In genomic region chr8:88199700-88200601, GRCm38 (mm10) we compare ENCODE assay signal across 8 mouse cellular contexts. TPM values are rescaled to one million over a fixed set of nuclear protein-coding genes. Genes with fewer than 3 reads are reported as not detected.
DNase-seq lines count a peak whose midpoint lies in the region; ATAC-seq and TF ChIP-seq lines count a peak whose summit lies in the region.

No protein-coding gene starts in this region.

- peaks cover 31% of the 10 kb centered on the region for H3K4me1 ChIP-seq in intestine, embryonic 14.5 days (replicated peaks; ENCODE audit: control insufficient read depth, insufficient read depth, low read length)
- peaks cover 34% of the 10 kb centered on the region for H3K4me1 ChIP-seq in limb, embryonic 13.5 days
- peaks cover 36% of the 10 kb centered on the region for H3K4me1 ChIP-seq in midbrain, embryonic 12.5 days
- H3K4me1 ChIP-seq in small intestine, adult 2 months (ENCODE audit: control insufficient read depth, insufficient read depth, insufficient read length, low read length): peaks cover 9% of the 10 kb centered on the region; the same call in 1 of the 2 replicates

- peak; percentile 56 for ATAC-seq in intestine, embryonic 14.5 days (replicated peaks; ENCODE audit: low FRiP score, low TSS enrichment, low read depth)
- peak; percentile 49 for ATAC-seq in limb, embryonic 13.5 days (ENCODE audit: low FRiP score, low read depth)
- peak; percentile 63 for ATAC-seq in midbrain, embryonic 12.5 days (ENCODE audit: low FRiP score, low read depth)

- H3K36me3 ChIP-seq in intestine, embryonic 14.5 days (ENCODE audit: control insufficient read depth, insufficient read depth, low read length): 0 out of 2 replicates have a peak, but pooled peaks cover 9% of the 10 kb centered on the region
- peaks cover 5% of the 10 kb centered on the region for H3K36me3 ChIP-seq in limb, embryonic 13.5 days
- H3K36me3 ChIP-seq in midbrain, embryonic 12.5 days: no peaks in the 10 kb centered on the region
- peaks cover 3% of the 10 kb centered on the region; the same call in 1 of the 2 replicates for H3K36me3 ChIP-seq in small intestine, adult 2 months (ENCODE audit: control insufficient read depth, insufficient read depth, low read length)

- WGBS in intestine, embryonic 14.5 days: under 1% methylated on average over 59 of the region's 117 CpGs
- WGBS in limb, embryonic 13.5 days: under 1% methylated on average over 88 of the region's 117 CpGs
- WGBS in midbrain, embryonic 12.5 days: under 1% methylated on average over 75 of the region's 117 CpGs
- WGBS in small intestine, adult 2 months: 1% methylated on average over 114 of the region's 117 CpGs

- no peak for TF ChIP-seq CTCF in small intestine, adult 2 months (IDR thresholded peaks at IDR 0.05; ENCODE audit: extremely low read depth, insufficient read length, insufficient replicate concordance, low read depth, low read length)

- DNase-seq in heart, adult 11 months: peak; percentile 96
- no peak for DNase-seq in heart, adult 8-10 months (ENCODE audit: low spot score)
- peak; percentile 56 for DNase-seq in embryo, embryonic 10.5 days (ENCODE audit: low spot score)
- peak; percentile 26 for DNase-seq in gastrocnemius, postnatal 25 days
- peak; percentile 78 for DNase-seq in intestine, embryonic 14.5 days (ENCODE audit: low spot score)

- H3K27ac ChIP-seq in intestine, embryonic 14.5 days (ENCODE audit: low read depth): peak overlapping the region; percentile 92
- H3K27ac ChIP-seq in limb, embryonic 13.5 days: peak overlapping the region; percentile 95; the same call in 1 of the 2 replicates
- H3K27ac ChIP-seq in midbrain, embryonic 12.5 days (replicated peaks): peak overlapping the region; percentile 97
- peak overlapping the region; percentile 58 for H3K27ac ChIP-seq in small intestine, adult 2 months (ENCODE audit: insufficient read depth, low read depth, low read length)

- H3K9me3 ChIP-seq in intestine, embryonic 14.5 days (ENCODE audit: control insufficient read depth, low read length): no peaks in the 10 kb centered on the region
- H3K9me3 ChIP-seq in limb, embryonic 13.5 days: no peaks in the 10 kb centered on the region
- H3K9me3 ChIP-seq in midbrain, embryonic 12.5 days: no peaks in the 10 kb centered on the region

- peak overlapping the region; percentile 84 for H3K4me3 ChIP-seq in intestine, embryonic 14.5 days (ENCODE audit: low read depth, low read length)
- H3K4me3 ChIP-seq in limb, embryonic 13.5 days: peak overlapping the region; percentile 80
- peak overlapping the region; percentile 76 for H3K4me3 ChIP-seq in midbrain, embryonic 12.5 days
- peak overlapping the region; percentile 87 for H3K4me3 ChIP-seq in small intestine, adult 2 months (ENCODE audit: low read depth, low read length)

- H3K9ac ChIP-seq in intestine, embryonic 14.5 days (ENCODE audit: low read length): peak overlapping the region; percentile 73
- peak overlapping the region; percentile 82 for H3K9ac ChIP-seq in limb, embryonic 13.5 days
- H3K9ac ChIP-seq in midbrain, embryonic 12.5 days (replicated peaks): peak overlapping the region; percentile 85

- H3K4me2 ChIP-seq in intestine, embryonic 14.5 days (ENCODE audit: low read length): peak overlapping the region; percentile 88
- peak overlapping the region; percentile 95 for H3K4me2 ChIP-seq in limb, embryonic 13.5 days (replicated peaks)
- peak overlapping the region; percentile 92 for H3K4me2 ChIP-seq in midbrain, embryonic 12.5 days (replicated peaks)

- no peaks in the 10 kb centered on the region for H3K27me3 ChIP-seq in intestine, embryonic 14.5 days (replicated peaks; ENCODE audit: control insufficient read depth, insufficient read depth, low read length)
- H3K27me3 ChIP-seq in limb, embryonic 13.5 days: no peaks in the 10 kb centered on the region
- H3K27me3 ChIP-seq in midbrain, embryonic 12.5 days: no peaks in the 10 kb centered on the region
- no peaks in the 10 kb centered on the region for H3K27me3 ChIP-seq in small intestine, adult 2 months (ENCODE audit: control insufficient read depth, insufficient read depth, low read length)

- TF ChIP-seq POLR2A in small intestine, adult 2 months (IDR thresholded peaks at IDR 0.05; ENCODE audit: low read depth, low read length): no peak; the same call in 1 of the 2 replicates

RNA-seq across cellular contexts. Expression of gene Tent4b, which starts 0.9 kb away (rescaled TPM):
- 10 to 100 TPM; 17.2 to 20.5 (median 18.7) TPM for total RNA-seq in heart, adult 8-10 months (2022)
- 10 to 100 TPM; 10.6 to 12.2 TPM for total RNA-seq in gastrocnemius, postnatal 25 days (2021)
- polyA plus RNA-seq in intestine, embryonic 14.5 days (2014; fragmentation: Nextera tagmentation; extraction: Ambion mirVana): 12.6 and 12.7 TPM in 2 replicates
- polyA plus RNA-seq in limb, embryonic 13.5 days (2015; fragmentation: Nextera tagmentation; extraction: Ambion mirVana): 8.5 and 8.7 TPM in 2 replicates
- 11.8 and 15.1 TPM in 2 replicates for polyA plus RNA-seq in midbrain, embryonic 12.5 days (2016; fragmentation: Nextera tagmentation; extraction: Ambion mirVana)
- polyA plus RNA-seq in small intestine, adult 2 months (2012; rRNA removed): 10.5 and 20.5 TPM in 2 replicates
